Mouse (Mus musculus): Measurements from ENCODE around the gene Gpm6b.

Gene Gpm6b

DNA sequence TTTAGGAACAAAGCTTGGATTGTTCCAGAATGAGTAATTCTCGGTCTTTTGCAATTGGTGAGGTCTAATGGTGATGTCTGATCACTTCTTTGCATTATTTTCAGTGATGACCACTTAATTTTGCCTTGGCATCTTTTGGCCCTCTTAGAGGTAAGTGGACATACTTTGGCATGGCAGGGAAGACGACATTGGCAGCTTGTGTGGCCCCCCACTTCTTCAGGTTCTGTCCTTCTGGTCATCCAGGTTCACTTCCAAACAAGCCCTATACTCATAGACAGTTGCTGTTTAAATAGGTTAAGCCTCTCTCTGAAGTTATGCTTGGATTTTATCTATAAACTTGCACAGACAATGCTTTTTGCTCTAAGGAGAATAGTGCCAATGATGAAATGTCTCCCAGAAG, 120.2 kb downstream of the Gpm6b start:
- peak in 1 of 2 experiments; percentile 50 for DNase-seq

GRCm38 (mm10) chrX:166359927-166360440, 121.3 kb downstream of the Gpm6b start:
- no peak for DNase-seq

GRCm38 (mm10) chrX:166360455-166360854, 121.7 kb downstream of the Gpm6b start:
- no peak for DNase-seq

DNA sequence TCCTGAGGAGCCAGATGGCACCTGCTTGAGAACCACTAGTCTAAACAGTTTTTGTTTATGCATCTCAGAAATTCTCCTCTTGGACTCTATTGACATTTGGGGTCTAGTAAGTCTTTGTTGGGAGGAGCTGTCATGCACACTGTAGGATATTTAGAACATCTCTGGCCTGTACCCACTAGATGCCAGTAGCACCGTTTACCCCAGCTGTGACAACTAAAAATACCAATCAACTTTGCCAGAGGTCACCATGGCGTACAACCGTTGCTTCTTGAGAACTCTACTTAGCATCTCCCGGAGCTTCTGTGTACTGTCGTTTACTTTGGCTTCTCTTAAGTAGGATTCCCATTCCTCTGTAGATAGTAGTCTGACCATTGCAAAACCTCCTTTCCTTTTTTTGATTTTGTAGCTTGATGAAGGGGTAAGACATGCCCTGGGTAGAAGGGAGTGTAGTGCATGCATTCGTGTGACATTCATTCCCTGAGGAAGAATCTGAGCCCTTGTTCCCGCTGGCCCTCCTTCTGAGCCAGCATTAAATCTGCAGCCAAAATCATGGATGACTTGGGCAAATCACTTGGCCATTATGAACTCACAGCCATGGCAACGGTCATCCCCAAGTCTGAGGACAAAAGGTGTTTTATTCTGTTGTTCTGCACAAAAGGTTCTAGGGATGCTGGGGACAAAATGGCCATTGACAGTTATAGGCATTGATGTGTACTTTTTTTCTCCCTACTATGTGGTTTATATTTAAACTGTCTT, 126.9 kb downstream of the Gpm6b start:
- DNase-seq = no peak

- peak; percentile 30 to 48 for DNase-seq
Observed at GRCm38 (mm10) chrX:166376681-166377328, 138.1 kb downstream of the Gpm6b start.

DNA sequence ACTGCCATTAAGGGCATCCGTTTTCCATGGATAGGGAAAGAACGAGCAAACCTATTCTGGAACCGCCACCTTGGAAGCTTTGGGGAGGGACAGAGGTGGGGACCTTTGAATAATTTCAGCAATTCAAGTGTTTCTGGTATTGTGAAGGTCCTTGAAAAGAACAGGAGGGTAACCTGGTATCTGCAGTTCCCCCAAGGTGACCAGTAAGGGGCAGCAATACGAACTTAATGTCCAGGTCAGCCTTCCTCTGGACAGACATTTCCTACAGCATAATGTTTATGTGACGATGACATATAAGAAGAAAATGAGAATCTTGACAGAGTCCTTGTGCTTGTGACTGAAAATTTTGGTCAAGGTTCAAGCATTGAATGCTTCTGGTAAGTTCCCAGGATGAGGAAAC, 139.9 kb downstream of the Gpm6b start:
- DNase-seq = no peak

DNA sequence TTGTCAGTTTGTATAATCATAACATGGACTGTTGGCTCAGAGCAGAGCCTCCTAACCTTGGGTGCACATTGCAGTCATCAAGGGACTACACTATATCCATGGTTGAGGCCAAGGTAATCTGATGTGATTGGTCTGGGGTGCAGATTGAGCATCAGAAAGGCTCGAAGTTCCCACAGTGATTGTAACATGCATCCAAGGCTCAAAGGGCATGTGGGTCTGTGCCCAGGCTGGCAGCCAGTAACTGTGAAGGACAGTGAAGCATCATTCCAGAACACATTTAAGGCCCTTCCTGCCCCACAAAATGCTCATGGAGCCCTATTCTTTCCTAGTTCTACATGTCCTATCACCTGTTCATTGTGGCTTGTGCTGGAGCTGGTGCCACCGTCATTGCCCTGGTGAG, 144.9 kb downstream of the Gpm6b start:
- no peak for DNase-seq

DNA sequence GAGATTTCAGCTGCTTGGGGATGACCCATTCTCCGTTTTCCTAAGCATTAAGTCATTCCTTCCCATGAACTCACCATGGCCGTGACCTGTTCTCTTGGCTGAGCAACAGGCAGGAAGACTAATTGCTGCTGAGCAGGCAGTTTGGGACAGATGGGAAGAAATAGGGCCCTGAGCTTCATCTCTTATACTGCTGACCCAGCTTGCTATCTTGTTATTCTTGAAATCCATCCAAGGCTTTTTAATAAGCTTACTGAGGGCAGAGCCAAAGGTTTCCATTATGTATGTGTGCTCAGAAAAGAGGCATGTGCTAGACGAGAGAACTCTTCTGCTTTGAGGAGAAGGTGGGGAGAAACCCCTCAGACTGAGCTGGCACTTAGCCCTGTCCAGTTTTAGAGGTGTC, 146.2 kb downstream of the Gpm6b start:
- peak in 1 of 2 experiments; percentile 29 for DNase-seq

- DNase-seq = no peak
Observed at GRCm38 (mm10) chrX:166386656-166387055, 147.9 kb downstream of the Gpm6b start.

DNA sequence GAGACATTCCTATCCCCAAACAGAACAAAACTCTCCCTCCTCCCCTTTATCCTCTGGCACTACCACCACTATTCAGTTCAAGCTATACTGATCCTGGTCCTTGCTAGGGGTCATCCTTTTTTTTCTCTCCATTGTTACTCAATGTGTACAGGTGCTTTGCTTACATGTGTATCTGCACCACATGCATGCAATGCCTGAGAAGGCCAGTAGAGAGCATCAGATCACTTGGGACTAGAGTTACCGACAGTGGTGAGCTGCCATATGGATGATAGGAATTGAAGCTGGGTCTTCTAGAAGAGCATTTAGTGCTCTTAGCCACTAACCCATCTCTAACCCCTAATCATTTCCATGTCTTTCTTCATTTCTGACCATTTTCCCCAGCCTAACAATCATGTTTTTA, 155.0 kb downstream of the Gpm6b start:
- DNase-seq = peak in 1 of 2 experiments; percentile 9

GRCm38 (mm10) chrX:166407865-166408264, 169.2 kb downstream of the Gpm6b start:
- no peak for DNase-seq

DNA sequence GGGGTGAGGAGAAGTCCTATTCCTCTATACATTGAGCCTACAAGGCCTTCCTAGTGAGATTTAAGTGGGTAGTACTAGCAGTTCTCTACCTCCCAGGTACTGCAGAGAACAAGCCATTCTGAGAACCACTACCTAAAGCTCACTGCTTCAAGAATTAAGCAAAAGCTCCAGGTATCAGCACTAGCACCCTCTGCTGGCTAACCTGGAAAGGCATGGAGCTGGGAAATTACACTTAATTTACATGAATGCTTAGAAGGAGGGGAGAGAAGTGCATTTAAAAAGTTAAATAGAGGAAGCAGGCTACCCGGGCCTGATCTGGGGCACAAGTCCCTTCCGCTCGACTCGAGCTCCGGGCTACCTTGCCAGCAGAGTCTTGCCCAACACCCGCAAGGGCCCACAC, 177.5 kb downstream of the Gpm6b start:
- peak; percentile 34 to 64 for DNase-seq

DNA sequence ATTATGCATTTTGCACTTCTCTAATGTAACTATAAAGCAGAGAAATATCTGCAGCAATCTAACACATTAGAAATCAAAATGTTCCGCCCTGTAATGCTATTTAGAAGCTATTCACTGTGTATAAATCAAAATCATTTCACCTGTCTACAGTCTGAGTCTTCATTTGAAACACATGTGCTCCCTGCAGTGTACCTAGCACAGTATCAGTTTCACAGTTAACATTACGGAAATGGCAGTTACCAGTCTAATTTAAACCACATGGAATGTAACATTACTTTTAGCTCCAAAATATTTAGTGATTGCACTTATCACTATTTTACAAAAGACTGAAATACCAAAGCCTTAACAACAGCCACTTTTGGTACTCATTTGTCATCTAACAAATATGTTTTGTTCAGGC, 196.1 kb downstream of the Gpm6b start:
- no peak for DNase-seq
